Mouse (Mus musculus) myocyte (in vitro differentiated cells): ENCODE measurements at regions not wholly inside any gene's neighbourhood (a gene's known extent, or its start where the extent isn't known, plus 50 kb on each side); places are given as distances from the start of the nearest gene placed in this dataset.

Experiments used
- CEBPB ChIP-seq: IDR thresholded peaks from 2 replicates; pipeline ENCODE4 v1.6.1; 2011; ENCODE audit warnings: mild to moderate bottlenecking, moderate library complexity; ENCODE audit not compliant: poor library complexity, insufficient read depth, severe bottlenecking
- E2F4 ChIP-seq: IDR thresholded peaks from one replicate; pipeline ENCODE4 v1.6.1; 2011; ENCODE audit warnings: mild to moderate bottlenecking, control low read depth, moderate library complexity; ENCODE audit not compliant: insufficient read depth
- MAX ChIP-seq: IDR thresholded peaks from one replicate; pipeline ENCODE4 v1.6.1; 2011; ENCODE audit warnings: low read depth, mild to moderate bottlenecking, control low read depth
- MYOD1 ChIP-seq, 3 experiments: IDR thresholded peaks; one replicate each; pipeline ENCODE4 v1.6.1; 2011; ENCODE audit warnings: control low read depth in 2 of 3, low read depth in 2 of 3, mild to moderate bottlenecking in 2 of 3, moderate library complexity in 1 of 3; ENCODE audit not compliant: insufficient read length in 2 of 3, control insufficient read depth in 1 of 3
- MYOG ChIP-seq, 3 experiments: IDR thresholded peaks; one replicate each; pipeline ENCODE4 v1.6.1; 2011; ENCODE audit warnings: control low read depth in 2 of 3, low read depth in 2 of 3, mild to moderate bottlenecking in 2 of 3; ENCODE audit not compliant: insufficient read length in 2 of 3, control insufficient read depth in 1 of 3, insufficient read depth in 1 of 3
- POLR2A ChIP-seq: IDR thresholded peaks from one replicate; pipeline ENCODE4 v1.6.1; 2011; ENCODE audit warnings: low read depth, mild to moderate bottlenecking, control low read depth, moderate library complexity; ENCODE audit not compliant: insufficient read length
- REST ChIP-seq: IDR thresholded peaks from one replicate; pipeline ENCODE4 v1.6.1; 2011; ENCODE audit warnings: mild to moderate bottlenecking, control low read depth, moderate library complexity; ENCODE audit not compliant: insufficient read depth, insufficient read length
- TCF12 ChIP-seq: IDR thresholded peaks from one replicate; pipeline ENCODE4 v1.6.1; 2011; ENCODE audit warnings: mild to moderate bottlenecking, control low read depth; ENCODE audit not compliant: poor library complexity, insufficient read depth, severe bottlenecking
- USF1 ChIP-seq: IDR thresholded peaks from one replicate; pipeline ENCODE4 v1.6.1; 2011; ENCODE audit warnings: low read depth, mild to moderate bottlenecking, control low read depth, moderate library complexity

DNA sequence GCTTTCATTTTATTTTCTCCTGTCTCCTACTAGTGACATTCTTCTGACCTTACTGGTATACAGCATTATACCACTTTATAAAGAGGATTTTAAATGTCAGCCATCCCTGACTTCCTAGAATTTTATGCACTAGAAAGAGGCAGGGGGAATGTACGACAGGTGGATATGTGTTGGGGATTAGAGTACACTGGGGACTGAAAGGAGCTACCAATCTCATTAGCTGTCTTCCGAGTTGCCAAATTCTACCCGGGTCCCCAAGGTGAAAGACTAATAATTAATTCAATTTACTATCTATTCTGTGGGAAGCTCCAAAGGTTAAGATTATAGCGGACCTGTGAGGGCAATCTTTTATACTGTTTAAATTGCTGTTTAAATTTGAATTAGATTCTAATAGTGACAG is 1142.1 kb downstream of the D3Ertd751e start:
- TF ChIP-seq POLR2A (no peak), USF1 (no peak), TCF12 (no peak), E2F4 (no peak), REST (no peak), MAX (no peak), MYOD1 (IDR thresholded peaks at IDR 0.05; ENCODE audit: control insufficient read depth in 1 of 3, insufficient read length in 2 of 3, low read depth in 2 of 3) (no peak), MYOG (IDR thresholded peaks at IDR 0.05; ENCODE audit: control insufficient read depth in 1 of 3, insufficient read depth in 1 of 3, insufficient read length in 2 of 3, low read depth in 2 of 3) (no peak), CEBPB (no peak)
